Mouse (Mus musculus) cortical plate, adult 2 months (tissue): ENCODE data around the gene Nup85. TPM values are rescaled to one million over a fixed set of nuclear protein-coding genes. Genes with fewer than 3 reads are reported as not detected.

Experiments used
- H3K27ac ChIP-seq: fragments of 200-500 bp; 2 replicates; pipeline ENCODE4 v1.5.1; 2012; ENCODE audit warnings: low read length, control low read depth, inconsistent platforms; ENCODE audit not compliant: insufficient read depth
- H3K4me1 ChIP-seq: fragments of 200-500 bp; 2 replicates; pipeline ENCODE4 v1.6.1; 2011; ENCODE audit warnings: low read length; ENCODE audit not compliant: control insufficient read depth, insufficient read depth
- H3K4me3 ChIP-seq: fragments of 200-500 bp; 2 replicates; pipeline ENCODE4 v1.5.1; 2011; ENCODE audit warnings: mild to moderate bottlenecking, low read length, control low read depth; ENCODE audit not compliant: insufficient read depth
- CTCF ChIP-seq: fragments of 200-500 bp; IDR thresholded peaks from 2 replicates; pipeline ENCODE4 v1.5.1; 2011; ENCODE audit warnings: mild to moderate bottlenecking, control low read depth, low read length; ENCODE audit not compliant: insufficient read depth; ENCODE audit errors: extremely low read depth
- POLR2A ChIP-seq: fragments of 200-500 bp; IDR thresholded peaks from 2 replicates; pipeline ENCODE4 v1.6.1; 2011; ENCODE audit warnings: mild to moderate bottlenecking, low read length, control low read depth; ENCODE audit not compliant: insufficient read depth; ENCODE audit errors: extremely low read depth
- polyA plus RNA-seq: library from polyadenylated mRNA; depleted of rRNA; stranded (reverse); fragments of >200 nt; gene quantifications from 2 replicates; pipeline ENCODE4 v1.2.3, GENCODE M21; 2012; rRNA removed

Nup85 gene
- polyA plus RNA-seq, 1 experiment, result 70.8 TPM

- TF ChIP-seq POLR2A (no peak), CTCF (no peak)
- no peak overlapping the region for H3K4me3 ChIP-seq
- no peak overlapping the region for H3K27ac ChIP-seq
- peaks cover 1% of the 10 kb centered on the region; the same call in 1 of the 2 replicates for H3K4me1 ChIP-seq
Observed at GRCm38 (mm10) chr11:115630532-115631504, 66.6 kb downstream of the Nup85 start.

GRCm38 (mm10) chr11:115631505-115631890 lies 67.3 kb downstream of the Nup85 start:
- Histone ChIP-seq H3K4me1 (peaks cover 1% of the 10 kb centered on the region; the same call in 1 of the 2 replicates), H3K27ac (no peak overlapping the region), H3K4me3 (no peak overlapping the region)
- peak; percentile 69 for TF ChIP-seq CTCF
- TF ChIP-seq POLR2A, result no peak

GRCm38 (mm10) chr11:115632247-115632646 lies 68.0 kb downstream of the Nup85 start:
- Histone ChIP-seq H3K4me1 (peaks cover under 1% of the 10 kb centered on the region; the same call in 1 of the 2 replicates), H3K27ac (no peak overlapping the region), H3K4me3 (no peak overlapping the region)
- TF ChIP-seq CTCF (no peak), POLR2A (no peak)

- Histone ChIP-seq H3K4me3 (no peak overlapping the region), H3K27ac (no peak overlapping the region), H3K4me1 (no peaks in the 10 kb centered on the region)
- TF ChIP-seq POLR2A, result no peak
- TF ChIP-seq CTCF, result no peak
Observed at GRCm38 (mm10) chr11:115632862-115633261, 68.6 kb downstream of the Nup85 start.

Other genes with a start within 250 kb of the Nup85 start
- 0.40 and 0.44 TPM in 2 replicates for gene Ush1g, start 242.4 kb upstream of the Nup85 start, polyA plus RNA-seq
- gene Otop3, start 229.7 kb upstream of the Nup85 start, polyA plus RNA-seq, result 0.06 TPM in 1 of 2 replicates, not detected in the other
- 102 and 103 TPM in 2 replicates for gene Hid1, start 196.7 kb upstream of the Nup85 start, polyA plus RNA-seq
- 20.6 and 21.5 TPM in 2 replicates for gene Cdr2l, start 182.5 kb upstream of the Nup85 start, polyA plus RNA-seq
- 121 and 124 TPM in 2 replicates for gene Mrpl58, start 160.7 kb upstream of the Nup85 start, polyA plus RNA-seq
- 720 and 722 TPM in 2 replicates for gene Atp5h, start 144.5 kb upstream of the Nup85 start, polyA plus RNA-seq
- gene Kctd2, start 144.3 kb upstream of the Nup85 start, polyA plus RNA-seq, result 75.0 and 81.1 TPM in 2 replicates
- not detected in 2 replicates for gene Trim80, start 123.9 kb upstream of the Nup85 start, polyA plus RNA-seq
- gene Slc16a5, start 102.0 kb upstream of the Nup85 start, polyA plus RNA-seq, result not detected in 2 replicates
- gene Armc7, start 88.8 kb upstream of the Nup85 start, polyA plus RNA-seq, result 8.7 and 11.7 TPM in 2 replicates
- gene Nt5c, start 72.6 kb upstream of the Nup85 start, polyA plus RNA-seq, result 85.5 and 85.8 TPM in 2 replicates
- 206 and 211 TPM in 2 replicates for gene Jpt1, start 50.0 kb upstream of the Nup85 start, polyA plus RNA-seq
- 329 and 331 TPM in 2 replicates for gene Sumo2, start 28.2 kb upstream of the Nup85 start, polyA plus RNA-seq
- 46.6 and 50.5 TPM in 2 replicates for gene Mrps7, start 39.5 kb downstream of the Nup85 start, polyA plus RNA-seq
- gene Gga3, start 39.6 kb downstream of the Nup85 start, polyA plus RNA-seq, result 55.4 and 56.5 TPM in 2 replicates
- gene Mif4gd, start 48.5 kb downstream of the Nup85 start, polyA plus RNA-seq, result 37.2 and 39.7 TPM in 2 replicates
- 88.3 and 91.8 TPM in 2 replicates for gene Slc25a19, start 63.9 kb downstream of the Nup85 start, polyA plus RNA-seq
- 106 and 110 TPM in 2 replicates for gene Grb2, start 144.2 kb downstream of the Nup85 start, polyA plus RNA-seq
- gene Tmem94, start 201.0 kb downstream of the Nup85 start, polyA plus RNA-seq, result 44.8 and 45.7 TPM in 2 replicates
- 22.1 and 24.1 TPM in 2 replicates for gene Caskin2, start 249.2 kb downstream of the Nup85 start, polyA plus RNA-seq